Mouse (Mus musculus): ENCODE results near the gene Ckap2l. TPM values are rescaled to one million over a fixed set of nuclear protein-coding genes. Genes with fewer than 3 reads are reported as not detected.

Gene Ckap2l
- total and polyA plus RNA-seq, 2 experiments from 2014 or later: 9.1 to 9.8 TPM

- Histone ChIP-seq H3K27me3 (ENCODE audit: insufficient read depth, low read length) (no peaks in the 10 kb centered on the region), H3K36me3 (ENCODE audit: insufficient read depth) (no peaks in the 10 kb centered on the region), H3K4me2 (ENCODE audit: low read depth) (no peak overlapping the region), H3K9ac (no peak overlapping the region), H3K9me3 (ENCODE audit: low read length) (no peaks in the 10 kb centered on the region), H3K27ac (ENCODE audit: low read depth, low read length) (no peak overlapping the region), H3K4me3 (ENCODE audit: low read depth, low read length) (no peak overlapping the region), H3K4me1 (ENCODE audit: insufficient read depth) (peaks cover 4% of the 10 kb centered on the region; the same call in 1 of the 2 replicates)
- ATAC-seq (no peak), DNase-seq (no peak)
- WGBS: 75% methylated on average over 4 of the region's 4 CpGs
- no peak for TF ChIP-seq CTCF (IDR thresholded peaks at IDR 0.05; ENCODE audit: low read depth)
These were observed 41.0 kb downstream of the Ckap2l start for GRCm38 (mm10) chr2:129256006-129256405.

- ATAC-seq: no peak
- 86% methylated on average over 2 of the region's 2 CpGs for WGBS
- H3K9me3 ChIP-seq (ENCODE audit: low read length): no peaks in the 10 kb centered on the region
These were observed 42.9 kb downstream of the Ckap2l start for GRCm38 (mm10) chr2:129254076-129254475.

DNA sequence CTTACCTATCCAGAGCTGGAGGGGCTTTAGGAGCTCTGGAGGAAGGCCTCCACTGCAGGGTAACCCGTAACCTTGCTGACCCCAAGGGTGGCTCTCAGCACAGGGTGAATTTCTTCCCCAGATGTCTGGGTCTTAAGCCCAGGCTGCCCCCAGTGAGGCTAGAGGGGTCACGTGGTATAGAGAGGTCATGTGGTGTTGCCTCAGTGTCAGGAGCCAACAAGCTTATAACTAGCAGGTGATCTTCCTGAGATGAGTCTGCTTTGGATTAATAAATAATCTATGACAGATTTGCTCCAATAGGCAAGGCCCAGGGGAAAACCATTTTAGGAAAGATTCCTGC lies 43.4 kb downstream of the Ckap2l start:
- no peak for TF ChIP-seq CTCF (IDR thresholded peaks at IDR 0.05; ENCODE audit: low read depth)
- Histone ChIP-seq H3K27ac (ENCODE audit: low read depth, low read length) (no peak overlapping the region), H3K36me3 (ENCODE audit: insufficient read depth) (no peaks in the 10 kb centered on the region), H3K4me2 (ENCODE audit: low read depth) (no peak overlapping the region), H3K27me3 (ENCODE audit: insufficient read depth, low read length) (no peaks in the 10 kb centered on the region), H3K9me3 (ENCODE audit: low read length) (no peaks in the 10 kb centered on the region), H3K4me3 (ENCODE audit: low read depth, low read length) (no peak overlapping the region), H3K9ac (no peak overlapping the region), H3K4me1 (ENCODE audit: insufficient read depth) (peaks cover 3% of the 10 kb centered on the region; the same call in 1 of the 2 replicates)
- no peak for ATAC-seq
- no peak for DNase-seq
- WGBS: 74% methylated on average over 2 of the region's 2 CpGs

More at GRCm38 (mm10) chr2:129254076-129254475, 42.9 kb downstream of the Ckap2l start:
- no peak for TF ChIP-seq CTCF (IDR thresholded peaks at IDR 0.05; ENCODE audit: low read depth)
- Histone ChIP-seq H3K4me1 (ENCODE audit: insufficient read depth) (peaks cover 4% of the 10 kb centered on the region; the same call in 1 of the 2 replicates), H3K27me3 (ENCODE audit: insufficient read depth, low read length) (no peaks in the 10 kb centered on the region), H3K9ac (no peak overlapping the region), H3K27ac (ENCODE audit: low read depth, low read length) (no peak overlapping the region), H3K4me3 (ENCODE audit: low read depth, low read length) (no peak overlapping the region), H3K36me3 (ENCODE audit: insufficient read depth) (no peaks in the 10 kb centered on the region), H3K4me2 (ENCODE audit: low read depth) (no peak overlapping the region)
- no peak for DNase-seq

GRCm38 (mm10) chr2:129252836-129253630 lies 44.0 kb downstream of the Ckap2l start:
- ATAC-seq (no peak), DNase-seq (no peak)
- Histone ChIP-seq H3K9ac (no peak overlapping the region), H3K9me3 (ENCODE audit: low read length) (no peaks in the 10 kb centered on the region), H3K4me2 (ENCODE audit: low read depth) (no peak overlapping the region), H3K27ac (ENCODE audit: low read depth, low read length) (no peak overlapping the region), H3K36me3 (ENCODE audit: insufficient read depth) (no peaks in the 10 kb centered on the region), H3K4me3 (ENCODE audit: low read depth, low read length) (no peak overlapping the region), H3K4me1 (ENCODE audit: insufficient read depth) (no peaks in the 10 kb centered on the region), H3K27me3 (ENCODE audit: insufficient read depth, low read length) (no peaks in the 10 kb centered on the region)
- 91% methylated on average over 19 of the region's 19 CpGs for WGBS
- no peak for TF ChIP-seq CTCF (IDR thresholded peaks at IDR 0.05; ENCODE audit: low read depth)

GRCm38 (mm10) chr2:129249321-129249720 lies 47.7 kb downstream of the Ckap2l start:
- no peak overlapping the region for H3K9ac ChIP-seq
- ATAC-seq (no peak), DNase-seq (no peak)
- WGBS: 67% methylated on average over 1 of the region's 1 CpGs
- no peaks in the 10 kb centered on the region for H3K9me3 ChIP-seq (ENCODE audit: low read length)
- no peaks in the 10 kb centered on the region for H3K27me3 ChIP-seq (ENCODE audit: insufficient read depth, low read length)
- H3K4me1 ChIP-seq (ENCODE audit: insufficient read depth): no peaks in the 10 kb centered on the region
- H3K4me2 ChIP-seq (ENCODE audit: low read depth): no peak overlapping the region
- no peak for TF ChIP-seq CTCF (IDR thresholded peaks at IDR 0.05; ENCODE audit: low read depth)
- no peak overlapping the region for H3K27ac ChIP-seq (ENCODE audit: low read depth, low read length)
- H3K36me3 ChIP-seq (ENCODE audit: insufficient read depth): no peaks in the 10 kb centered on the region
- H3K4me3 ChIP-seq (ENCODE audit: low read depth, low read length): no peak overlapping the region

GRCm38 (mm10) chr2:129247707-129248121 lies 49.3 kb downstream of the Ckap2l start:
- Histone ChIP-seq H3K36me3 (ENCODE audit: insufficient read depth) (no peaks in the 10 kb centered on the region), H3K27ac (ENCODE audit: low read depth, low read length) (no peak overlapping the region), H3K27me3 (ENCODE audit: insufficient read depth, low read length) (no peaks in the 10 kb centered on the region), H3K9me3 (ENCODE audit: low read length) (no peaks in the 10 kb centered on the region), H3K4me3 (ENCODE audit: low read depth, low read length) (no peak overlapping the region), H3K4me1 (ENCODE audit: insufficient read depth) (no peaks in the 10 kb centered on the region), H3K4me2 (ENCODE audit: low read depth) (no peak overlapping the region), H3K9ac (no peak overlapping the region)
- ATAC-seq (no peak), DNase-seq (no peak)
- TF ChIP-seq CTCF (IDR thresholded peaks at IDR 0.05; ENCODE audit: low read depth): no peak
- 88% methylated on average over 7 of the region's 7 CpGs for WGBS

- H3K4me1 ChIP-seq (ENCODE audit: insufficient read depth): no peaks in the 10 kb centered on the region
- H3K27ac ChIP-seq (ENCODE audit: low read depth, low read length): no peak overlapping the region
- WGBS: 92% methylated on average over 12 of the region's 12 CpGs
- H3K9ac ChIP-seq: no peak overlapping the region
- H3K27me3 ChIP-seq (ENCODE audit: insufficient read depth, low read length): no peaks in the 10 kb centered on the region
- H3K4me3 ChIP-seq (ENCODE audit: low read depth, low read length): no peak overlapping the region
- no peaks in the 10 kb centered on the region for H3K36me3 ChIP-seq (ENCODE audit: insufficient read depth)
- no peaks in the 10 kb centered on the region for H3K9me3 ChIP-seq (ENCODE audit: low read length)
- no peak for TF ChIP-seq CTCF (IDR thresholded peaks at IDR 0.05; ENCODE audit: low read depth)
- DNase-seq: no peak
- no peak overlapping the region for H3K4me2 ChIP-seq (ENCODE audit: low read depth)
- no peak for ATAC-seq
These were observed 50.1 kb downstream of the Ckap2l start for GRCm38 (mm10) chr2:129246924-129247323.
